Mouse (Mus musculus) MN1 (cell line): ENCODE results near the gene Zfp277.

Source experiments
- DNase-seq: peaks from one replicate; pipeline ENCODE4 v3.0.0-alpha.2; 2016; ENCODE audit warnings: low spot score

The Zfp277 gene

GRCm38 (mm10) chr12:40351879-40352278 is 93.8 kb downstream of the Zfp277 start:
- no peak for DNase-seq

- peak; percentile 45 for DNase-seq
Measured at GRCm38 (mm10) chr12:40348251-40348650, 97.5 kb downstream of the Zfp277 start.

- DNase-seq: peak; percentile 41
Measured at GRCm38 (mm10) chr12:40347060-40347698, 98.5 kb downstream of the Zfp277 start.

- no peak for DNase-seq
Measured at GRCm38 (mm10) chr12:40341443-40341842, 104.3 kb downstream of the Zfp277 start.

GRCm38 (mm10) chr12:40335303-40335702 is 110.4 kb downstream of the Zfp277 start:
- DNase-seq: no peak

GRCm38 (mm10) chr12:40331467-40331866 is 114.2 kb downstream of the Zfp277 start:
- DNase-seq: no peak

- no peak for DNase-seq
Measured at GRCm38 (mm10) chr12:40327012-40327660, 118.6 kb downstream of the Zfp277 start.

GRCm38 (mm10) chr12:40325582-40325981 is 120.1 kb downstream of the Zfp277 start:
- DNase-seq: no peak

GRCm38 (mm10) chr12:40324819-40325218 is 120.9 kb downstream of the Zfp277 start:
- DNase-seq: no peak

GRCm38 (mm10) chr12:40315146-40315545 is 130.6 kb downstream of the Zfp277 start:
- no peak for DNase-seq

- no peak for DNase-seq
Measured at GRCm38 (mm10) chr12:40303960-40304359, 141.7 kb downstream of the Zfp277 start.

GRCm38 (mm10) chr12:40298636-40299035 is 147.1 kb downstream of the Zfp277 start:
- DNase-seq: no peak

GRCm38 (mm10) chr12:40286539-40286938 is 159.2 kb downstream of the Zfp277 start:
- no peak for DNase-seq

- DNase-seq: no peak
Measured at GRCm38 (mm10) chr12:40280596-40281325, 164.9 kb downstream of the Zfp277 start.

GRCm38 (mm10) chr12:40277581-40277980 is 168.1 kb downstream of the Zfp277 start:
- DNase-seq: no peak

- no peak for DNase-seq
Measured at GRCm38 (mm10) chr12:40274931-40275330, 170.8 kb downstream of the Zfp277 start.

- DNase-seq: no peak
Measured at GRCm38 (mm10) chr12:40273339-40273738, 172.4 kb downstream of the Zfp277 start.

GRCm38 (mm10) chr12:40272710-40273109 is 173.0 kb downstream of the Zfp277 start:
- no peak for DNase-seq

- no peak for DNase-seq
Measured at GRCm38 (mm10) chr12:40268313-40268712, 177.4 kb downstream of the Zfp277 start.
